18 mouse cellular contexts compared by ENCODE assay signal in the genomic region with DNA sequence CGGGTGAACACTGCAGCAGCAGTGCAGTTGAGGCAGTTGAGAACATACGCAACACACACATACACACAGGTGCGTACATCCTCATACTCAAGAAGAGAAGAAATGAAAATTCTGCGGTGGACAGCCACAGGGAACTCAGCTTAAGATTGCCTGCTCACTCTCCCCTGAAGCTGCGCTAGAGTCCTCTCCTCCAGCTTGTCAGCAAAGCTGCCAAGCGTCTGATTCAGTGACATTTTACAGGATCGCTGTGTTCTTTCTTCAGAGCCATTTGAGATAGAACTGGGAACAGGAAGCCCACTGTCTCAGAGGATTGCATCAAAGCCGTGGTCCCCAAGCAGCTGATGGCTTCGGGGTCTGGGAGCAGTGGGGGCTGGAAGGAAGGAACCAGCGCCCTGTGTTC. TPM values are rescaled to one million over a fixed set of nuclear protein-coding genes. Genes with fewer than 3 reads are reported as not detected.
DNase-seq lines count a peak whose midpoint lies in the region; ATAC-seq lines count a peak whose summit lies in the region.
"Had no signal": no experiment of that assay in that cellular context is flagged by ENCODE, and none has a peak within 500 bp of the region (broad histone marks: within the 10 kb centered on the region; RNA-seq: fewer than 3 reads in every experiment).

No protein-coding gene starts in this region.

- DNase-seq in frontal cortex, postnatal 10 days (ENCODE audit: low spot score in 2 of 2), result no peak
- peak; percentile 41 to 64 for DNase-seq in layer of hippocampus, adult 18-20 months (ENCODE audit: low spot score in 2 of 2)
- no peak for DNase-seq in layer of hippocampus, postnatal 36 days
- peak; percentile 7 for DNase-seq in testis, postnatal 14 days (ENCODE audit: low spot score)
- DNase-seq in testis, postnatal 10 days (ENCODE audit: low spot score), result no peak
- DNase-seq: adrenal gland, adult 8-10 months; adrenal gland, postnatal 25 days; cerebellum, adult 18-20 months; cerebellum, adult 9-10 months; cerebellum, postnatal 14 days; gastrocnemius, postnatal 25 days; heart, postnatal 36 days had no signal

- peak; percentile 85 for ATAC-seq in frontal cortex, adult (ENCODE audit: low TSS enrichment)
- ATAC-seq: activated CD4-positive, CD25-positive, alpha-beta regulatory T cell, adult 4 months; forebrain, embryonic 13.5 days; forebrain, embryonic 16.5 days; hindbrain, postnatal 0 days; inflammation-experienced regulatory T-cells, adult 6 months had no signal

RNA-seq across cellular contexts. Expression of a gene that starts 17.6 kb away (rescaled TPM):
- total RNA-seq in layer of hippocampus, adult 18-20 months (2021), result 100 to 1,000 TPM; 209 to 215 TPM
- total RNA-seq in layer of hippocampus, postnatal 36 days (2021), result 100 to 1,000 TPM; 211 TPM

Comparison
In these comparisons a context has a peak if more than half of its experiments do, and no peak if none do; other contexts are left out.
1. DNase-seq: peak in layer of hippocampus, adult 18-20 months (2 of 2) and testis, postnatal 14 days (single experiment); none in frontal cortex, postnatal 10 days (0 of 2), layer of hippocampus, postnatal 36 days (0 of 2) and testis, postnatal 10 days (single experiment).